Mouse (Mus musculus) heart, embryonic 12.5 days (tissue): Measurements from ENCODE around the gene Rrp9. TPM values are rescaled to one million over a fixed set of nuclear protein-coding genes. Genes with fewer than 3 reads are reported as not detected.

Source experiments
- ATAC-seq: fragments of 200-750 bp; cut with Nextera tagmentation; 2 replicates; pipeline ENCODE4 v1.8.0; 2017; ENCODE audit warnings: moderate TSS enrichment, moderate library complexity; ENCODE audit not compliant: insufficient number of reproducible peaks, low FRiP score
- H3K27ac ChIP-seq: fragments of 300-500 bp; sonication (generic); 2 replicates; pipeline ENCODE4 v1.5.1; 2016; ENCODE audit warnings: mild to moderate bottlenecking, moderate library complexity; ENCODE audit not compliant: poor library complexity, severe bottlenecking
- H3K27me3 ChIP-seq: fragments of 300-500 bp; sonication (generic); replicated peaks from 2 replicates; pipeline ENCODE4 v1.6.1; 2016; ENCODE audit warnings: mild to moderate bottlenecking, moderate library complexity
- H3K36me3 ChIP-seq: fragments of 300-500 bp; sonication (generic); 2 replicates; pipeline ENCODE4 v1.6.1; 2016; ENCODE audit warnings: mild to moderate bottlenecking, moderate library complexity
- H3K4me1 ChIP-seq: fragments of 300-500 bp; sonication (generic); replicated peaks from 2 replicates; pipeline ENCODE4 v1.6.1; 2016; ENCODE audit warnings: mild to moderate bottlenecking
- H3K4me2 ChIP-seq: fragments of 300-500 bp; sonication (generic); 2 replicates; pipeline ENCODE4 v1.6.1; 2016; ENCODE audit warnings: mild to moderate bottlenecking, moderate library complexity
- H3K4me3 ChIP-seq: fragments of 300-500 bp; sonication (generic); 2 replicates; pipeline ENCODE4 v1.5.1; 2016; ENCODE audit warnings: mild to moderate bottlenecking
- H3K9ac ChIP-seq: fragments of 300-500 bp; sonication (generic); 2 replicates; pipeline ENCODE4 v1.6.1; 2016; ENCODE audit warnings: mild to moderate bottlenecking, moderate library complexity
- H3K9me3 ChIP-seq: fragments of 300-500 bp; sonication (generic); replicated peaks from 2 replicates; pipeline ENCODE4 v1.6.1; 2016; ENCODE audit warnings: mild to moderate bottlenecking, moderate library complexity
- WGBS: fragments of 180-500 bp; shearing (Covaris S2); methylation state at CpG from one replicate; pipeline ENCODE4 v1.1.7; 2016; 5-methylcytosine and 5-hydroxymethylcytosine counted together
- polyA plus RNA-seq: library from polyadenylated mRNA; unstranded; fragments of >200 nt; fragmentation: Nextera tagmentation; extraction: Ambion mirVana; gene quantifications from 2 replicates; pipeline ENCODE4 v1.2.1, GENCODE M21; 2016

Rrp9 gene
- polyA plus RNA-seq, 1 experiment from 2014 or later = 34.5 TPM

DNA sequence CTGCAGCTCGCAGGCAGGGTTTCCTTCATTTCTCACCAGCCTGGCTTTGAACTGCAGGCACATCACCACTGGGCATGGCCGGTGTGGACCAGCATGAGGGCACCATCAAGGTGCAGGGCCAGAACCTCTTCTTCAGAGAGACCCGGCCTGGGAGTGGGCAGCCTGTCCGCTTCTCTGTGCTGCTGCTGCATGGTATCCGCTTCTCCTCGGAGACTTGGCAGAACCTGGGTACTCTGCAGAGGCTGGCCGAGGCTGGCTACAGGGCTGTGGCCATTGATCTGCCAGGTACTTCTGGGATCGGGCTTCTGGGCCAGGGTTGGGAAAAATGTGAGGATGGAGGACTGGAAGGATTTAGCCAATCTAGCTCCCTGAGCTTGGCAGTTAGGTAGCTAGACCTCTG lies 25.8 kb upstream of the Rrp9 start:
- WGBS = 84% methylated on average over 8 of the region's 8 CpGs

DNA sequence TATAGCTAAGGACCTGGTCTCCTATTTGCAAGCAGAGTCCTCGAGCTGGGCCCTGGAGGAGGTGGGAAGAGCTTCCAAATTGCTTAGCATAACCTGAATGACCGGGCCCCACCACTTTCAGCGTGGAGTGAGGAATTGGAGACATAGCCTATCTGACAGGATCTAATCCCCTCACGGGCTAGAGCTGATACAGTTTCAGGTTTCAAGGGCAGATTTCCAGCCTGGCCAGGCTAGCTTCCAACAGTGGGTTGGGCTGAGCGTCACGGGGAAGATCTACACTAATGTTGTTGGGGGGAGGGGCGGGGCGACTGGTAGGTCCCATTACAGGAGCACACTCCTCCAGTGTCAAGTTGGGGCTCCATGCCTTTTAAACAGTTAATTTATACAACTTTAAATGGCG lies 25.1 kb upstream of the Rrp9 start:
- no peaks in the 10 kb centered on the region for H3K9me3 ChIP-seq
- H3K36me3 ChIP-seq = no peaks in the 10 kb centered on the region
- peak overlapping the region; percentile 30; the same call in 1 of the 2 replicates for H3K4me2 ChIP-seq
- ATAC-seq = no peak
- H3K27ac ChIP-seq = 0 out of 2 replicates have a peak overlapping the region, but pooled peaks have one; percentile 15
- peaks cover 65% of the 10 kb centered on the region for H3K4me1 ChIP-seq
- no peak overlapping the region for H3K9ac ChIP-seq
- no peaks in the 10 kb centered on the region for H3K27me3 ChIP-seq
- 16% methylated on average over 9 of the region's 9 CpGs for WGBS
- no peak overlapping the region for H3K4me3 ChIP-seq

More for the DNA sequence above, 25.8 kb upstream of the Rrp9 start:
- H3K27me3 ChIP-seq = no peaks in the 10 kb centered on the region
- no peaks in the 10 kb centered on the region for H3K36me3 ChIP-seq
- no peak for ATAC-seq
- no peak overlapping the region for H3K9ac ChIP-seq
- H3K4me3 ChIP-seq = no peak overlapping the region
- H3K9me3 ChIP-seq = no peaks in the 10 kb centered on the region
- H3K4me2 ChIP-seq = no peak overlapping the region
- H3K27ac ChIP-seq = 0 out of 2 replicates have a peak overlapping the region, but pooled peaks have one; percentile 15
- peaks cover 58% of the 10 kb centered on the region for H3K4me1 ChIP-seq

DNA sequence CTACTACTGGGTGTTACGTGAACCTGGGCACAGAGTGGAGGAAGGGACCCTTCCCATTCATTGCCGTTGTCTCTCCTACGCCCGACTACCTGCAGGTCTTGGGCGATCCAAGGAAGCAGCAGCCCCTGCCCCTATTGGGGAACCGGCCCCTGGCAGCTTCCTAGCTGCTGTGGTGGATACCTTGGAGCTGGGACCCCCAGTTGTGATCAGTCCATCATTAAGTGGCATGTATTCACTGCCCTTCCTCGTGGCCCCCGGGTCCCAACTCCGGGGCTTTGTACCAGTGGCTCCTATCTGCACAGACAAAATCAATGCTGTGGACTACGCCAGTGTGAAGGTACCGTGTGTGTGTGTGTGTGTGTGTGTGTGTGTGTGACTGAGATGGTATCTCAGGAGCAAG lies 24.5 kb upstream of the Rrp9 start:
- Histone ChIP-seq H3K9ac (no peak overlapping the region), H3K4me2 (no peak overlapping the region)

DNA sequence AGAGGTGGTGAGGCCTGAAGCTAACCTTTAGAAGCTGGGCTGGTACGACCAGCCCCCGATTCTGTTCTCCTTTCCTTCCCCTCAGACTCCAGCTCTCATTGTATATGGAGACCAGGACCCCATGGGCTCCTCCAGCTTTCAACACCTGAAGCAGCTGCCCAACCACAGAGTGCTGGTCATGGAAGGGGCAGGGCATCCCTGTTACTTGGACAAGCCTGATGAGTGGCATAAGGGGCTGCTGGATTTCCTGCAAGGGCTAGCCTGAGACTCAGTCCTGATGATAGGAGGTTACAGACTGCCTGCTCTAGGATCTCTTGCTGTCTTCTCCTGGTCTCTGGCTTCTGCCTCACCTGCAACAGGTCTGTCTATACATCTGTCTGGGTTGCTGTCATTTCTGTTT lies 23.9 kb upstream of the Rrp9 start:
- Histone ChIP-seq H3K9ac (no peak overlapping the region), H3K4me3 (no peak overlapping the region), H3K27ac (no peak overlapping the region), H3K9me3 (no peaks in the 10 kb centered on the region), H3K36me3 (0 out of 2 replicates have a peak, but pooled peaks cover 2% of the 10 kb centered on the region), H3K4me2 (no peak overlapping the region), H3K4me1 (peaks cover 76% of the 10 kb centered on the region), H3K27me3 (no peaks in the 10 kb centered on the region)
- 52% methylated on average over 2 of the region's 2 CpGs for WGBS
- ATAC-seq = no peak

More for the DNA sequence above, 24.5 kb upstream of the Rrp9 start:
- Histone ChIP-seq H3K9me3 (no peaks in the 10 kb centered on the region), H3K27ac (no peak overlapping the region), H3K36me3 (no peaks in the 10 kb centered on the region), H3K4me3 (no peak overlapping the region), H3K4me1 (peaks cover 72% of the 10 kb centered on the region), H3K27me3 (no peaks in the 10 kb centered on the region)
- 71% methylated on average over 11 of the region's 11 CpGs for WGBS
- ATAC-seq = no peak

DNA sequence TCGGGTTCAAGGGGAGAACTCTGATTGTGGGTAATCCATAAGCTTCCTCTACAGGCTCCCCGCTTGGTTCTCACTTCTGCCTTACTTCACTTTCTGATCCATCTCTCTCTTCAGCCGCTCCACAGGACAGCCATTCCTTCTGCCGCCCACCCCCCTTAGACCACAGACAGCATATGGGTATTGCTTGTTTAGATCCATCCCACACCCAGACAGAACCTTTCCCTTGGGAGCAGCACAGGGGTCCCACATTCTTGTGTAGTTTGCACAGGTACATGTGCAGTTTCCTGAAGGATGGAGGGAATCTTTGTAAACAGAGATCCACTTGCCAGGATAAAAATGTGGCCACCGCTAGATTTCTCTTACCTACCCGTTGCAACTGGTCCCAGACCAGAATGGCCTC lies 23.4 kb upstream of the Rrp9 start:
- H3K4me1 ChIP-seq = peaks cover 80% of the 10 kb centered on the region
- no peaks in the 10 kb centered on the region for H3K9me3 ChIP-seq
- H3K9ac ChIP-seq = no peak overlapping the region
- no peaks in the 10 kb centered on the region for H3K27me3 ChIP-seq
- no peak overlapping the region for H3K4me3 ChIP-seq
- ATAC-seq = no peak
- 0 out of 2 replicates have a peak, but pooled peaks cover 2% of the 10 kb centered on the region for H3K36me3 ChIP-seq
- WGBS = 37% methylated on average over 6 of the region's 6 CpGs
- no peak overlapping the region for H3K27ac ChIP-seq
- peak overlapping the region; percentile 94; the same call in 1 of the 2 replicates for H3K4me2 ChIP-seq

DNA sequence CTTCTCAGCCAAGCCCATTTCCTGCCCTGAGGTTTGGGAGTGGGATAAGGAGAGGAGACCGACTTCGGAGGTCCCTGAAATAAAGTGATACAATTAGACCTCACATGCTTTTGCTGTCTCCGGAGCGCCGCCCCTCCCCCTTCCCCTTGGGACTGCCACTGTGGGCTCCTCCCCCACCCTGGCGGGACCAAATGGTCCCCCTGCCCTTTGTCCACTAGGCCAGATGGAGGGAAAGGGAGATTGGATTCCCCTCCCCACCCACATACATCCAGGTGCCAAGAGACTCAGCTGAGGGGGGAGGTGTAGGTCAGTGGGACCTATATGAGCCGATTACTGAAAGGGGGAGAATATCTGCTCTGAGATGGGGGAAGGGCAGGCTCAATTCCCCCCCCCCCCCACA lies 22.9 kb upstream of the Rrp9 start:
- H3K27me3 ChIP-seq = no peaks in the 10 kb centered on the region
- ATAC-seq = no peak
- no peaks in the 10 kb centered on the region for H3K9me3 ChIP-seq
- 0 out of 2 replicates have a peak, but pooled peaks cover 2% of the 10 kb centered on the region for H3K36me3 ChIP-seq
- WGBS = 5% methylated on average over 7 of the region's 7 CpGs
- H3K4me3 ChIP-seq = peak overlapping the region; percentile 80
- H3K4me1 ChIP-seq = peaks cover 82% of the 10 kb centered on the region
- no peak overlapping the region for H3K27ac ChIP-seq
- H3K4me2 ChIP-seq = peak overlapping the region; percentile 94
- H3K9ac ChIP-seq = peak overlapping the region; percentile 88

DNA sequence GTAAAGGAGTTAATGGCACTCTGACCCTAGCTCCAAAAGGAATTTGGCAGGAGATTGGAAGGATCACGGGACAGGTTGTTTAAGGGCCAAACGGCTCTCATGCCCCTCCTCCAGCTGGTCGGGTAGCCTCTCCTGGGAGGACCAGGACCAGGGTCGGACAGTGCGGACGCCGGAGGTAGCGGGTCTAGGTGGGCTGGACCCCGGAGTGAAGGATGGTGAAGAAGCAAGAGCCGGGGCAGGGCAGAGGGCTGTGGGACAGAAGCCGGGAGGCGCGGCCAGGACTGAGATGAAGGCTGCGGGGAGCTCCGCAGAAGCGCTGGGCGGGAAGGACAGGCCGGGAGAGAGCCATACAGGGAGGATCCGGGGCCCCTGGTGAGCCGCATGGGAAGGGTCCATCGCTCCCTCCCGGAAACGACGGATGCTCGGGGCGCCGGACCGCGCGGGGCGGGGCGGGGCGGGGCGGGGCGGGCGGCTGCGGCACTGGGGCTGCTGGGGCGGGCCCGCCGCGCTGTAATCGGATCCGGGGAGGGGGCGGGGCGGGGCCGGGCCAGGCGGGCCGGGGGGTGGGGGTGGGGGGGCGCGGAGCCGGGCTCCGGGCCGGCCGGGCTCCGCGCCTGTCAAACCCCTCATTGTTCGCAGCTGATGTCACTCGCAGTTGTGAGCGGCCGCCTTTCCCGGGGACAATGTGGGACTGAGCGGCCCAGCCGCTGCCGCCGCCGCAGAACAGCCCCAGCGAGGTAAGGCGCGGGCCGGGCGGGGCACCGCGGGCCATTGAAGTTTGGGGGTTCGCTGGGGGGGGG lies 22.3 kb upstream of the Rrp9 start, which contains the start of gene Pcbp4:
Pcbp4 (plus strand) TSS at position 21 of the 800 bp plus-strand sequence.
- H3K4me1 ChIP-seq = peaks cover 83% of the 10 kb centered on the region
- H3K4me3 ChIP-seq = peak within 1 kb of the TSS; percentile 80
- H3K36me3 ChIP-seq = peaks cover 2% of the 10 kb centered on the region; the same call in 1 of the 2 replicates
- ATAC-seq = peak; percentile 80
- no peaks in the 10 kb centered on the region for H3K27me3 ChIP-seq
- H3K27ac ChIP-seq = peak within 1 kb of the TSS; percentile 88
- WGBS = under 1% methylated on average over 44 of the region's 74 CpGs
- H3K9me3 ChIP-seq = no peaks in the 10 kb centered on the region
- H3K9ac ChIP-seq = peak within 1 kb of the TSS; percentile 88
- peak within 1 kb of the TSS; percentile 94 for H3K4me2 ChIP-seq

DNA sequence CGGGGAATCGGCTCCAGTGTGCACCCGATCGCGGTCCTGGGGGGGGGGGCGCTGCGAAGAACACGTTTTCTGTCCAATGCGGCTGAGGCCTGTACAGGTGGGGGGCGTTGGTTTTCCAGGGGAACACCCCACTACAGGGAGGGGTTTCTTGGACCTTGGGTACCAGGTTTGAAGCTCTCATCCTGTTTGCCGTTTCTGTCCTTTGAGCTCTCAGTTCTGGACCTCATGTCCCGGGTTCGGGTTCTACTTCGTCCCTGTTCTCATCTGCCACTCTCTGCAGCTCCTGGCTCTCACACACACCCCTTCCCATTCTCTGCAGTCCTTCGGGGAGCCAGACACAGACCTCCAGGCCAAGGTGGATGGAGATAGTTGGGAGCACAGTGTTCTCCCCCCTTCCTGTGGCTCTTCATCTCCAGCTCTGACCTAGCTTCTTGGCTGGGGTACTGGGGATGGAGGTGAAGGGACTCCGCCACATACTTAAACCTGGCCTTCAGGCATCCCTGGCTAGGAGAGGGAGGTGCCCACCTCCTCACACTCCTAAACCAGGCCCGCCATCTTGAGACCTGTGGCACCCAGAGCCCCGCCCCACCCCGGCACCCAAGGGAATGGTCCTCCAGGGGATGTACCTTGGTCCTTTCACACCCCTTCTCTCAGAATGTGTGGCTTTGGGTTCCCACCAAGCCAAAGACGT lies 21.5 kb upstream of the Rrp9 start:
- no peak for ATAC-seq
- Histone ChIP-seq H3K4me3 (peak overlapping the region; percentile 80), H3K36me3 (peaks cover 2% of the 10 kb centered on the region; the same call in 1 of the 2 replicates), H3K27me3 (no peaks in the 10 kb centered on the region), H3K4me2 (peak overlapping the region; percentile 94), H3K9me3 (no peaks in the 10 kb centered on the region), H3K27ac (peak overlapping the region; percentile 88), H3K9ac (peak overlapping the region; percentile 88), H3K4me1 (peaks cover 82% of the 10 kb centered on the region)
- WGBS = 2% methylated on average over 18 of the region's 20 CpGs

DNA sequence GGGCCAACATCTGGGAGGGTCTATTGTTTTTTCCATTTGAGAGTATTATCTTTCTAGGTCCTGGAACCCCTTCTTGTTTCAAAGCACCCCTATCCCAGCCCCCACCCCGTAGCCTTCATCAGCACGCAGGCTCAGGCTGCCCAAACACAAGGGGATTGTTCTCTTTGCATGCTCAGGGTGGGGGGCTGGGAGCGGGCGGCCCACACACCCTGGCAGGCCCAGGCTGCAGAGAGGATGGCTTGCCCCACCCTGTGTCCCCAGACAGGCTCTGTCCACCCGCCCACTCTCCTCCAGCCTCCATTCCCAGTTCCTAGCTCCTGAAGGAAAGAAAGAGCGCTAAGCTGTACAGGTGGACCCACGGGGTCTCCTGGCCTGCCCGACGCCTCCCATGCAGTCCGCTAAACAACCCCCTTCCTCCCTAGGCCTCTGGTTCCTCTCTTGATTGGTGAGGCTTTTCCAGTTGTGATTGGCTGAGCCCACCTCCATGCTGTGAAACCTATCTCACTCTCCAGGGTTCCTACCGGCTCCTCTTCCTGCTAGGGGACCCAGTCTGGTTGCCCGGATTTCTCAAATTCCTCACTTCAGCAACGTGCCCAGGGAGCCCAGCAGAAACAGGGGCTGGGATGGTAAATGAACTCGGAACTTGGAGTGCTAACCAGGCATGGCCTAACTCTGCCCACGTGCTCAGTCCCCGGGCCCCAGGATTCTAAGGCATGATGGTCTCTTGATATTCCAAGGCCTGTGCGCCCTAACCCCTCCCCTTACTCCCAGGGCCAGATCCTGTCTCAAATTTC lies 20.7 kb upstream of the Rrp9 start:
- 3% methylated on average over 17 of the region's 17 CpGs for WGBS

DNA sequence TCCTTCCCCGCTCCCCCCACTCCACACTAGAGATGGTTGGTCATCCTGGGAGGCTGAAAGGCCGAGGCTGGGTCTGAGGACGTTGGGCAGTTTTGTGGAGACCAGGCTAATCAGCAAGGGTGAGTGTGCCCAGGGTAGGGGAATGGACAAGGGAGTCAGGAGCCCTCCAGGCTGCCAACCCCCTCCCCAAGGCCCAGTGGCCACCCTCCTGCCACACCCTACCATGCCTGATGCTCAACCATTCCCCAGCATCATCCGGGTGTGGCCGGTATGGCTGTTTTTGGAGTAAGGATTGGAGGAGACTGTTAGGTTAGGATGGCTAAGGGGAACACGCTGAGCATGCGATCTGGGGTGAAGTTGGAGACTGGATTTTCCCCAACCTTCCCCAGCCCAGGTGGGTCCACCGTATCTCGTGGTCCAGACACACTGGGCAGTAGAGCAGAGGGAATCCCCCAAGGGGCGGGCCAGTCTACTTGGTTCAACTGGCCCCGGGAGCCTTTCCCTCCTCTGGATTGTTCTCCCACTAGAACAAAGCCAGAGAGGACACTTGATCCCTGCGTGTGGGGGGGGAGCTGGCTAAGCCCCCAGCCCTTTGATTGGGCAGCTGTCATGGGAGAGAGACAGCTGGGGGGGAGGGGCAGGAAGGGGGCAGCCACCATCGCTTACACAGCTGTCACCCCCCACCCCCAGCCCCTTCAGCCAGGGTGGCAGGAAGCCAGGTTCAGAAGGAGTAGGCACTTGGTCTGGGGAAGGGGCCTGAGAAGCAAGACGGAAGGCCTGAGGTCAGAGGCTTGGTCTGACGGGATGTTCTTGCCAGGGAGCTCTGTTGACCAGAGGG lies 19.2 kb upstream of the Rrp9 start:
- Histone ChIP-seq H3K36me3 (peaks cover 23% of the 10 kb centered on the region), H3K27ac (peak overlapping the region; percentile 61), H3K4me1 (peaks cover 73% of the 10 kb centered on the region), H3K9ac (peak overlapping the region; percentile 51), H3K4me2 (peak overlapping the region; percentile 94), H3K9me3 (no peaks in the 10 kb centered on the region), H3K27me3 (no peaks in the 10 kb centered on the region), H3K4me3 (peak overlapping the region; percentile 4; the same call in 1 of the 2 replicates)
- 42% methylated on average over 15 of the region's 15 CpGs for WGBS
- ATAC-seq = no peak

More for the DNA sequence above, 20.7 kb upstream of the Rrp9 start:
- H3K9me3 ChIP-seq = no peaks in the 10 kb centered on the region
- peak overlapping the region; percentile 88 for H3K9ac ChIP-seq
- no peaks in the 10 kb centered on the region for H3K27me3 ChIP-seq
- H3K4me3 ChIP-seq = peak overlapping the region; percentile 80
- peaks cover 9% of the 10 kb centered on the region for H3K36me3 ChIP-seq
- peaks cover 86% of the 10 kb centered on the region for H3K4me1 ChIP-seq
- peak; percentile 20; the same call in 1 of the 2 replicates for ATAC-seq
- peak overlapping the region; percentile 88 for H3K27ac ChIP-seq
- peak overlapping the region; percentile 94 for H3K4me2 ChIP-seq
